Mouse (Mus musculus) kidney, postnatal 4 days (tissue): ENCODE data around the gene St6galnac3.

Source experiments
- DNase-seq, 2 experiments: peaks; one replicate each; pipeline ENCODE4 v3.0.0; 2021; ENCODE audit warnings: mixed read lengths in 2 of 2

St6galnac3 gene

GRCm38 (mm10) chr3:153580625-153581024 lies 144.3 kb downstream of the St6galnac3 start:
- no peak for DNase-seq

- DNase-seq: no peak
These were observed 144.8 kb downstream of the St6galnac3 start for GRCm38 (mm10) chr3:153580136-153580535.

- DNase-seq: no peak
These were observed 147.7 kb downstream of the St6galnac3 start for GRCm38 (mm10) chr3:153577286-153577685.

- DNase-seq: no peak
These were observed 153.8 kb downstream of the St6galnac3 start for GRCm38 (mm10) chr3:153571152-153571551.

- no peak for DNase-seq
These were observed 156.2 kb downstream of the St6galnac3 start for GRCm38 (mm10) chr3:153568815-153569214.

GRCm38 (mm10) chr3:153567913-153568312 lies 157.1 kb downstream of the St6galnac3 start:
- DNase-seq: no peak

GRCm38 (mm10) chr3:153567512-153567911 lies 157.5 kb downstream of the St6galnac3 start:
- DNase-seq: no peak

DNA sequence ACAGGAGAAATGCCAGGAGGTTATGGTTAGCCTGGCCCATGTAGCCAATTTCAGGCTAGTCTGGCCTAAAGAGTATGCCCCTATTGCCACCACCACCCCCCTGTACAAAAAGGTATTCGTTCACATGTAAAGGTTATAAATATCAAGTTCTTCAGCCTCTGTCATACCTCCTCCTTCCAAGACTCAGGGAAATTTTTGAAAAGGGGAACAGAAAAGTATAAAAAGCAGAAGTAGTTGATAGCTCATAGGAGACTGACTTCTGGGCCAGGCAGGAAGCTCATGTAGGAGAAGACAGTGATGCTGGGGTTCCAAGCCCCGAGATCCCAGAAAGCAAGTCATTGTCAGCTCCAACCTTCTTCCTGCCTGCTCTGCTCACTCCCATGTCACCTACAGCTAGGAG lies 158.9 kb downstream of the St6galnac3 start:
- DNase-seq: no peak

- DNase-seq: no peak
These were observed 164.1 kb downstream of the St6galnac3 start for GRCm38 (mm10) chr3:153560897-153561296.

DNA sequence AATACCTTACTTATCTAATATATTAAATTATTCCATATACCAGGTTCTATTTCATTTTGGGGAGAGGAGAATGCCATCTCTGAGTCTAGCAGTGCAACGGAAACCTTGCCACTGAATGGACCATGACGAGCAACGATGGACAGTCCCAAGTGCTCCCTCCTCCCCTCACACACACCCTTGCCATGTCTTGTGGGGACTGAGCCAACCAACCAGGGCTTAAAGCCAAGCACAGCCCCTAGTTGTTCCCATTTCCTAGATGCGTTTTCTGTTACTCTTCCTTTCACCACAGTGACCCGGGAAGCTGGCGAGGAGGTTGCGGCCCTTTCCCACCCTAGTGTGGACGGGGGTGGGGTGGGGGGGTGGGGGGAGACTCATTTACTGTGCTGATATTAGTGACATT lies 165.4 kb downstream of the St6galnac3 start:
- no peak for DNase-seq

- DNase-seq: peak in 1 of 2 experiments; percentile 16
These were observed 168.4 kb downstream of the St6galnac3 start for GRCm38 (mm10) chr3:153556621-153557020.

DNA sequence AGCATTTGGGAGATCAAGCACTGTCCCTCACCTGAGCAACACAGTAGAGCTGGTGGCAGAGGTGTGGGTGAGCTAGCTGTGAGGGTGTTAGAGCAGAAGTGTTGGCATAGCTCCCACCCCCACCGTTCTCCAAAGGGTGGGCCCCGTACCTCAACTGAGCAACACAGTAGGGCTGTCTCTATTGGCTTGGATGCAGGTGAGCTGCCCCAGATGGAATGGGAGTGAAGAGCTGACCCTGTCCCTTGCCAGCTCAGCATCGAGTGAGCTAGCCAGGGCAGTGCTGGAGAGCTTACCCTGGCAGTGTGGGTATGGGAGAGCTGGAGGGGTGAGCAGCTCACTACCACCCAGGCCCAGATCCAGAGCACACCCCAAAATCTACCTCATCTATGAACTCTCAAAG lies 171.3 kb downstream of the St6galnac3 start:
- no peak for DNase-seq

GRCm38 (mm10) chr3:153553226-153553625 lies 171.7 kb downstream of the St6galnac3 start:
- DNase-seq: no peak

DNA sequence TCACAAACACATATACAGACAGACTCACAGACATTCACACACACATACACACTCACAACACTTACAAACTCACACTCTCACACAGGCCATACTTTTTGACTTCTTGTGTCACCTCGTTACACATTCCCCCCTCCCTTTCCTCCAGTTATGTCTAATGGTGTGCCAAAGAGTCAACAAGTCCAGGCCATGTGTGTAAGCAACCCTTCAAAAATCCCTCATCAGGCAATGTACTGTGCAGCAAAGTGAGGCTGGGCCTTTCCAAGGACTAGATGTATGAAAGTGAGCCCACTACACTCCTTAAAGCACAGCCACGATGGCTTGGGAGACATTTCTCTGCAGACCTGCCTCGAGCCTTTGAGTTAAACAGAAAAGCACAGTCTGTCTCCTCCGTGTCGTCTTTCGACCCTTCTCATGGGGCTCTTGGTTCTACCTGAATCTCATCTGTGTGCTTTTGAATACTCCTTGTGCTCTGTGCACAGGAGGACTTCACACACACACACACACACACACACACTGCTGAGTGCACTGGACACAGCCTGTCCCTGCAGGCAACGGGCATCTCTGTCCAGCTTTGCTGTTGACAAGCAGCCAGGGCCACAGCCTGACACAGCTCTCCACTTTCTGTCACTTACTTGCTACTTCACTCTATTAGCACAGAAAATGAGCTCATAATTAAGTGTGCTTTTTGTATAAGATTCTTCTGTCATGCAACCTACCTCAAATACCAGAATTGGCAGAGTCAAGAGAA lies 177.9 kb downstream of the St6galnac3 start:
- peak in 1 of 2 experiments; percentile 27 for DNase-seq

GRCm38 (mm10) chr3:153539851-153540250 lies 185.1 kb downstream of the St6galnac3 start:
- DNase-seq: no peak

GRCm38 (mm10) chr3:153538396-153538795 lies 186.6 kb downstream of the St6galnac3 start:
- DNase-seq: no peak

GRCm38 (mm10) chr3:153537435-153537834 lies 187.5 kb downstream of the St6galnac3 start:
- no peak for DNase-seq

GRCm38 (mm10) chr3:153536260-153536659 lies 188.7 kb downstream of the St6galnac3 start:
- no peak for DNase-seq

GRCm38 (mm10) chr3:153529174-153529573 lies 195.8 kb downstream of the St6galnac3 start:
- no peak for DNase-seq

DNA sequence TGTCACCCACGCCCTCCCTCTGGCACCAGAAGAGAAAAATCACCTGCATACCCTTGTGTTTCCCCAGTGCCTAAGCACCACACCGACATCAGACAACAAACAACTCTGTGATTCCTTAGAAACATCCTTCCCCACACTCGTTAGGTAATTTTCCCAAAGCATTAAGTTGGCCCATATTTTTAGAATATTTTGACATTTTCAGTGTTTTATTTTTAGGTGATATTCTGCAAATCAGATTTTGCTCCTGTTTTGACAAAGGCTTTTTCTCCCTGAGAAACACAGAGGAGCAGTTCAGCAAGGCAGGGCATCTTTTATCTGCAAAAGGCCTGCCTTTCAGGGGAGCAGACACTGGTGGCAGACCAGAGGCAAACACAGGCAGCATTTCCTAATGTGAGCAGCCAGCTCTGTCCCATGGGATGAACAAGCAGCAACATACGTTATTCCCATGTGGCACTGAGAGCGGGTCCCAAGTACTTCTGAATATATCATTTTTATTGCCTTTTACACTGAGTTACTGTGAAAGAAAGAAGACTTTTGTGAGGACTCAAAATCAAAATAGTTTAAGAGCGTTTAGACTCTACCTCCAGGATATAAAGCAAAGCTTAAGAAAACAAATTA lies 199.7 kb downstream of the St6galnac3 start:
- DNase-seq: no peak

DNA sequence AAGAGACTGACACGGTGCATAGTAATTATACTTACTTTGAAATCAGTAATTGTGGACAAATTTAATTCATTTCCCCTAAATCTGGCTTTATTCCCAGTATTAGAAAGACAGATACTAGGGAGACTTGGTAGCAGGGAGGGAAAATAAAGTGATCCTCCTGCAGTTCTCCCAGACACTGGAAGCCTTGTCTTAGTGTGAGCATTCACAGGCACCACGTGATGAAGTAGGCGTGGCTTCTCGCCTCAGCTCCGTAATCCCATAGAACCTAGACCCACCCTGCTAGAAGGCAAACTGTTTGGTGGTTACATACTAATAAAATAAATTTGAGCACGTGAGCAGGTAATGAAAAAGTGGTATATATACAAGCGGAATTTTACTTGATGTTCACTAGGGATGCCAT lies 208.1 kb downstream of the St6galnac3 start:
- no peak for DNase-seq

DNA sequence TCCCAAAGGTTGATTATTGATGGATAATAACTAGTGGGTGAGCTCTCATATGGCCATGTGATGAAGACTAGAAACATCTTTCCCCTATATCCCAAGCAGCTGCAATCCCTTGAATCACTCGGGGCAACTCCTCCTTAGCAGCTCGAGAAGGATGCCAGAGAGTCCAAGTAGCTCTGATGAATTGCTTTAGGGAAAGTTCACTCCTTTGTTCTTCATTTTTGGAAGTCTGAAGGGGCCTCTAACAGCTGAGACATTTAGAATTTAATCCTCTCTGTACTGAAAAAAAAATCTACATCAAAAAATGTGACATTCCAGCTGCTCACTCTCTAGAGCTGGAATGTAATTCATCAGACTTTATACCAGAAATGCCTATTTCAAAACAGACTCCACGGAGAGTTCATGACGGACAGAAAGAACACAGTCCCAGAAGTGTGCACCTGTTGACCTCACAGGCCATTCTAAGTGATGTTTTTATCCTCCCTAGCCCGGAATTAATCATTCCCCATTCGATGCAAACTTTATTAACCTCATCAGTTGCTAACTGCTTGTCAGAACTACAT lies 211.4 kb downstream of the St6galnac3 start:
- DNase-seq: no peak

DNA sequence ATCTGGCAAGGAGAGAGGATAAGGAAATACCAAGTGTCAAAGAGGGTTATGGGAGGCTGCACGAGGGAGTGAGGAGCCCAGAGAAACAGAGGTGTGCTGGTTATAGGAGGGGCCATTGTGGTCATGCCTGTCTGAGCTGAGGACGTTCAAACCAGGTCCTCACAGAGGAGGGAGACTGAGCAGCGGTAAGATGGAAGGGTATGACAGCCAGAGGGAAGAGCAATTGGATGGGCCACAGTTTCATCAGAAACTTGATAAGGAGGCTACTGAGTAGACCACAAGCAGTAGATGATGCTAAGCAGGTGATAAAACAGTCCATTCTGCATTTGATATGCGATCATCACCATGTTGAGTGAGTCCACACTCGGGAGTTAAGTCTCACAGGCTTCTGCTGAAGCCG lies 212.4 kb downstream of the St6galnac3 start:
- DNase-seq: no peak

GRCm38 (mm10) chr3:153511151-153511580 lies 213.8 kb downstream of the St6galnac3 start:
- DNase-seq: no peak
